Mouse (Mus musculus) stomach, postnatal 0 days (tissue): ENCODE data around the gene Tm7sf2. TPM values are rescaled to one million over a fixed set of nuclear protein-coding genes. Genes with fewer than 3 reads are reported as not detected.

Source experiments
- ATAC-seq: fragments of 200-750 bp; cut with Nextera tagmentation; 2 replicates; pipeline ENCODE4 v1.8.0; 2017; ENCODE audit not compliant: low FRiP score, low TSS enrichment
- DNase-seq: peaks from one replicate; pipeline ENCODE4 v3.0.0-alpha.2; 2016; ENCODE audit warnings: low spot score
- H3K27ac ChIP-seq: fragments of 300-500 bp; sonication (generic); replicated peaks from 2 replicates; pipeline ENCODE4 v1.5.1; 2014; ENCODE audit warnings: mild to moderate bottlenecking, control low read depth
- H3K27me3 ChIP-seq: fragments of 300-500 bp; sonication (generic); 2 replicates; pipeline ENCODE4 v1.6.1; 2014; ENCODE audit warnings: low read length; ENCODE audit not compliant: control insufficient read depth, insufficient read depth
- H3K36me3 ChIP-seq: fragments of 300-500 bp; sonication (generic); 2 replicates; pipeline ENCODE4 v1.6.1; 2014; ENCODE audit warnings: low read length, mixed read lengths; ENCODE audit not compliant: control insufficient read depth, insufficient read depth
- H3K4me1 ChIP-seq: fragments of 300-500 bp; sonication (generic); replicated peaks from 2 replicates; pipeline ENCODE4 v1.6.1; 2014; ENCODE audit warnings: antibody characterized with exemption; ENCODE audit not compliant: control insufficient read depth, insufficient read depth
- H3K4me2 ChIP-seq: fragments of 300-500 bp; sonication (generic); replicated peaks from 2 replicates; pipeline ENCODE4 v1.6.1; 2014; ENCODE audit warnings: low read depth, mild to moderate bottlenecking, control low read depth, moderate library complexity
- H3K4me3 ChIP-seq: fragments of 300-500 bp; sonication (generic); 2 replicates; pipeline ENCODE4 v1.5.1; 2014; ENCODE audit warnings: low read depth, low read length, control low read depth
- H3K9ac ChIP-seq: fragments of 300-500 bp; sonication (generic); 2 replicates; pipeline ENCODE4 v1.6.1; 2014; ENCODE audit warnings: mild to moderate bottlenecking, low read length, control low read depth, mixed read lengths
- H3K9me3 ChIP-seq: fragments of 300-500 bp; sonication (generic); 2 replicates; pipeline ENCODE4 v1.6.1; 2016; ENCODE audit warnings: low read length; ENCODE audit not compliant: control insufficient read depth
- CTCF ChIP-seq: IDR thresholded peaks from 2 replicates; pipeline ENCODE4 v1.5.1; 2016; ENCODE audit warnings: antibody characterized with exemption, low read depth, mild to moderate bottlenecking, moderate library complexity
- EP300 ChIP-seq: optimal IDR thresholded peaks from 2 replicates; pipeline ENCODE3; 2016; ENCODE audit warnings: antibody characterized with exemption
- WGBS: fragments of 180-500 bp; shearing (Covaris S2); extraction: QIAGEN DNeasy Blood & Tissue Kit; methylation state at CpG from one replicate; pipeline ENCODE4 v1.1.7; 2014; 5-methylcytosine and 5-hydroxymethylcytosine counted together
- polyA plus RNA-seq: library from polyadenylated mRNA; unstranded; fragments of >200 nt; fragmentation: Nextera tagmentation; extraction: Ambion mirVana; gene quantifications from 2 replicates; pipeline ENCODE4 v1.2.1, GENCODE M21; 2015

Gene Tm7sf2
- polyA plus RNA-seq, 1 experiment from 2014 or later, result 17.9 TPM

DNA sequence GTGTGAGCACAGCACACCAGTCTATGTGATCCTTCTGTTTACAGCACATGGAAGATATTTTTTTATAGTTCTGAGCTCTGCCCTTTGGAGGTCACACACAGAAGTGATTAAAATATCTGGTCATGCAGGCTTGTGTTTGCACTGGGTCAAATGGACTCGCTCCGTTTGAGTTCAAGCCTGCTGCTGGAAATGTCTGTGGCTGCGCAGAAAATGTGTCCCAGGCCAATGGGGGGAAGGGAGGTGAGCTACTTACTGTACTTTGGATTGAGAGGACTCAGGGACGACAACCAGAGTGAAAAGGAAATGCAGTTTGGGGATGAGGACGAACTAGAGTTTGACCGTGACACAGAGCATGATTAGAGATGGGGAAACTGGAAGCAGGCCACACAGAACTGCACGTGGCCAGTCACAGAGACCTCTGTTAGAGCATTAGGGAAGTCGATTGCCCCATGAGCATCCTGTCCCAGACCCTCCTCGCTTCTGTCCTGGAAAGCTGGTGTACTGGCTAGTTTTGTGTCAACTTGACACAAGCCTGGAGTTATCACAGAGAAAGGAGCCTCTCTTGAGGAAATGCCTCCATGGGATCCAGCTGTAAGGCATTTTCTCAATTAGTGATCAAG lies 32.1 kb downstream of the Tm7sf2 start:
- no peaks in the 10 kb centered on the region for H3K27me3 ChIP-seq
- no peaks in the 10 kb centered on the region for H3K9me3 ChIP-seq
- no peak for DNase-seq
- H3K4me3 ChIP-seq, result no peak overlapping the region
- TF ChIP-seq CTCF (no peak), EP300 (no peak)
- no peak overlapping the region for H3K9ac ChIP-seq
- H3K4me1 ChIP-seq, result no peaks in the 10 kb centered on the region
- no peaks in the 10 kb centered on the region for H3K36me3 ChIP-seq
- WGBS, result 61% methylated on average over 9 of the region's 9 CpGs
- H3K4me2 ChIP-seq, result no peak overlapping the region
- H3K27ac ChIP-seq, result no peak overlapping the region
- 0 out of 2 replicates have a peak, but pooled peaks have one; percentile 24 for ATAC-seq

DNA sequence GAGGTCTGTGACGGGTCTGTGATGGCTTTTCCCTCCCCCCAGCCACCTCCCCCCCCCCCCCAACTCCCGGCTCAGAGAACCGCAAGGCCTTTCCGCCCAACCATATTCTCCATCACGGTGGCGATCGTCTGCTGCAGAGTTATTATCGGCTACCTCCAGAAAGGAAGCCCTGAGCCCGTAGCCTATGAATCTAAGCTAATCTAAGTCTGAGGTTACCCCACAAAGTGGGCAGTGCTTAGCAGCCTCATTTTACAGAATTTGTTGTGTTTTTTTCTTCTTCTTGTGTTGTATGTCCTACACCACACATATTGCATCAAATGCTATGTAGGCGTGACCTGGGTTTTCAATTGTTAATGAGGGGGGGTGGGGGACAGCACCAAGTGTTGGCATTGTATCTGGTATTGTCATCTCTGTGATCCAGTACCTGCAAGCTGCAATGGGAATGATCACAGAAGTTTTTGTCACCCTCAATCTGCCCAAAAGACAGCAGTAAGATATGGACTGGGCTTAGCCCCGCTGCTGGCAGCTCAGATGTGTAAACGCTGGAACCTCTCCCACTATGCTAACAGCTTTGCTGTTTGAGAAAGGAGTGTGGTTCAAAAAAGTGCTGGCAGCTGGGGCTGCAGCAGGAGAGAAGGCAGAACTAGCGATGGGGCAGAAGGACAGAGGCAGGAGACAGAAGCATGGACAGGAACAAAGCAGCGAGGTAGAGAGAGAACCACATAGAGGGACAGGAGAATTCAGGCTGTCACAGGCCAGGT lies 37.5 kb downstream of the Tm7sf2 start:
- H3K4me1 ChIP-seq, result no peaks in the 10 kb centered on the region
- H3K4me3 ChIP-seq, result no peak overlapping the region
- H3K27ac ChIP-seq, result no peak overlapping the region
- H3K9me3 ChIP-seq, result no peaks in the 10 kb centered on the region
- 58% methylated on average over 14 of the region's 14 CpGs for WGBS
- DNase-seq (peak; percentile 41), ATAC-seq (peak; percentile 40; the same call in 1 of the 2 replicates)
- H3K36me3 ChIP-seq, result no peaks in the 10 kb centered on the region
- H3K4me2 ChIP-seq, result no peak overlapping the region
- no peak overlapping the region for H3K9ac ChIP-seq
- no peaks in the 10 kb centered on the region for H3K27me3 ChIP-seq
- no peak for TF ChIP-seq EP300
- no peak for TF ChIP-seq CTCF

DNA sequence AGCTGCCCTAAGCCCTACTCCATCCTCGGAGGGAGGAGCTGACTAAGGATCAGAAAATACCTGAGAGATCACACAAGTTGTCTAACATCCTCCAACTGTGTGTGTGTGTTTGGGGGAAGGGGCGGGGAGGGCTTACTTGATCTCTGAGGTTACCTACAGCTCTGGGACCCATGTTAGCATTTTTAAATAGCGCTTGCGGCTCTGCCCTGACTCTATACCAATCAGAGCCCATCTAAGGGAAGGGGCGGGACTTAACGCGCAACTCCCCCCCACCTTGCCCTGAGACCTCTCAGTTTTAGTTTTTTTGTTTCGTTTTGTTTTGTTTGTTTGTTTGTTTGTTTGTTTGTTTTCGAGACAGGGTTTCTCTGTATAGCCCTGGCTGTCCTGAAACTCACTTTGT lies 38.7 kb downstream of the Tm7sf2 start:
- TF ChIP-seq EP300, result no peak
- TF ChIP-seq CTCF, result no peak
- H3K27me3 ChIP-seq, result no peaks in the 10 kb centered on the region
- H3K9ac ChIP-seq, result no peak overlapping the region
- H3K36me3 ChIP-seq, result no peaks in the 10 kb centered on the region
- H3K9me3 ChIP-seq, result no peaks in the 10 kb centered on the region
- no peaks in the 10 kb centered on the region for H3K4me1 ChIP-seq
- no peak for ATAC-seq
- H3K4me2 ChIP-seq, result no peak overlapping the region
- no peak overlapping the region for H3K27ac ChIP-seq
- no peak for DNase-seq
- 75% methylated on average over 9 of the region's 9 CpGs for WGBS
- H3K4me3 ChIP-seq, result no peak overlapping the region

DNA sequence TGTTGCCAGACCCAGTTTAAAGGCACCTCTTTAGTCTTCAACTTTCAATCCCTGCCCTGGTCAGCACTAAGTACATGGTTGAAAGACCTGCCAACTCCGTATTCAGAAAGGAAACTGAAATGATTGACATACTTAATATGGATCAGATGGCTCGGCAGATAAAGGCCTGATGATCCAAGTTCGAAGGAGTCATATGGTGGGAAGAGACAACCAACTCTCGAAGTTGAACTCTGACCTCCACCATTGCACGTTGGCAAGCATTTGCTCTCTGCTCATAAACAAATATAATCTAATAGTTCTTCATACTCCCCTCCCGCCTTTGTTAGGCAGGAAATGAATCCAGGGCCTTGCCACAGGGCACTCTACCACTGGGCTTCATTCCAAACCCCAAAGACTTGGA lies 39.2 kb downstream of the Tm7sf2 start:
- TF ChIP-seq CTCF, result no peak
- TF ChIP-seq EP300, result no peak
- Histone ChIP-seq H3K27me3 (no peaks in the 10 kb centered on the region), H3K4me3 (no peak overlapping the region), H3K9ac (no peak overlapping the region), H3K9me3 (no peaks in the 10 kb centered on the region), H3K4me2 (no peak overlapping the region), H3K36me3 (no peaks in the 10 kb centered on the region), H3K4me1 (no peaks in the 10 kb centered on the region), H3K27ac (no peak overlapping the region)
- DNase-seq (no peak), ATAC-seq (no peak)
- WGBS, result 69% methylated on average over 6 of the region's 6 CpGs

GRCm38 (mm10) chr19:6023930-6024329 lies 44.2 kb downstream of the Tm7sf2 start:
- Histone ChIP-seq H3K9ac (no peak overlapping the region), H3K27ac (no peak overlapping the region), H3K4me3 (no peak overlapping the region), H3K27me3 (no peaks in the 10 kb centered on the region), H3K4me1 (no peaks in the 10 kb centered on the region), H3K36me3 (no peaks in the 10 kb centered on the region), H3K4me2 (no peak overlapping the region), H3K9me3 (no peaks in the 10 kb centered on the region)
- TF ChIP-seq CTCF (no peak), EP300 (no peak)
- WGBS, result 81% methylated on average over 7 of the region's 7 CpGs
- DNase-seq (no peak), ATAC-seq (no peak)

DNA sequence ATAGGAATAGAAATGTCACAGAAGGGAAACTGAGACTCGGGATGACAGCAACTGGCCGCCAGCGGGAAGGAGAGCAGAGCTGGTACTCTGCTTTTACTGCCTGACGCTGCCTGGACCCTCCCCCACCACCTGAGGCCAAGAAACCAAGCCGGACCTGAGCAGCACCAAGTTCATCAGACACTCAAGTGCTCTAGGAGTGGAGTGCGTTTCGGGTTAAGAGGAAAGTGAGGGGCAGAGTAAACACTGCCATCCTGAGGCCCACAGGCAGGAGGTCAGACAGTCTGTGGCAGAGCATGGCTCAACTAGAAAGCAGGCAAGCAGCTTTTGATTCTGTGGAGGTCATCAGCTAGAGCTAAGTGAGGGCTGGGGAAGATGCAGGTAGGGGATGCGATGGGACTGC lies 45.1 kb downstream of the Tm7sf2 start:
- no peaks in the 10 kb centered on the region for H3K9me3 ChIP-seq
- ATAC-seq (no peak), DNase-seq (no peak)
- H3K27ac ChIP-seq, result no peak overlapping the region
- H3K4me1 ChIP-seq, result no peaks in the 10 kb centered on the region
- no peak overlapping the region for H3K4me3 ChIP-seq
- WGBS, result 63% methylated on average over 8 of the region's 8 CpGs
- no peak overlapping the region for H3K9ac ChIP-seq
- H3K36me3 ChIP-seq, result no peaks in the 10 kb centered on the region
- no peak for TF ChIP-seq EP300
- TF ChIP-seq CTCF, result no peak
- no peak overlapping the region for H3K4me2 ChIP-seq
- H3K27me3 ChIP-seq, result no peaks in the 10 kb centered on the region
